Mouse (Mus musculus) erythroblast, embryonic 14.5 days (primary cell): ENCODE data around the gene Ccl7.

Experiments used
- GATA1 ChIP-seq: IDR thresholded peaks from 2 replicates; pipeline ENCODE4 v1.6.1; 2012; ENCODE audit warnings: low read length, inconsistent platforms, mixed read lengths
- TAL1 ChIP-seq: IDR thresholded peaks from 3 replicates; pipeline ENCODE4 v1.6.1; 2012; ENCODE audit warnings: low read length, inconsistent platforms, mixed read lengths

- TF ChIP-seq GATA1 = no peak
- no peak for TF ChIP-seq TAL1
Measured at GRCm38 (mm10) chr11:82019389-82019788, 26.1 kb upstream of the Ccl7 start.
